Mouse (Mus musculus) left cerebral cortex, adult 18-20 months (tissue): ENCODE results near the gene Pde10a. TPM values are rescaled to one million over a fixed set of nuclear protein-coding genes. Genes with fewer than 3 reads are reported as not detected.
"Not testable (repeated sequence)": the region's sequence is repeated elsewhere in the genome, so short reads cannot be mapped to it uniquely, and the experiment has no call there.

Experiments used
- DNase-seq, 2 experiments: peaks; one replicate each; pipeline ENCODE4 v3.0.0; 2021 to 2022; ENCODE audit warnings: low spot score in 2 of 2, mixed read lengths in 1 of 2
- total RNA-seq, 2 experiments: library from RNA; stranded (reverse); gene quantifications; 2 replicates each; pipeline ENCODE4 v1.2.3; 2021

The Pde10a gene
- total RNA-seq, 2 experiments from 2014 or later = 82.9 to 134 TPM

DNA sequence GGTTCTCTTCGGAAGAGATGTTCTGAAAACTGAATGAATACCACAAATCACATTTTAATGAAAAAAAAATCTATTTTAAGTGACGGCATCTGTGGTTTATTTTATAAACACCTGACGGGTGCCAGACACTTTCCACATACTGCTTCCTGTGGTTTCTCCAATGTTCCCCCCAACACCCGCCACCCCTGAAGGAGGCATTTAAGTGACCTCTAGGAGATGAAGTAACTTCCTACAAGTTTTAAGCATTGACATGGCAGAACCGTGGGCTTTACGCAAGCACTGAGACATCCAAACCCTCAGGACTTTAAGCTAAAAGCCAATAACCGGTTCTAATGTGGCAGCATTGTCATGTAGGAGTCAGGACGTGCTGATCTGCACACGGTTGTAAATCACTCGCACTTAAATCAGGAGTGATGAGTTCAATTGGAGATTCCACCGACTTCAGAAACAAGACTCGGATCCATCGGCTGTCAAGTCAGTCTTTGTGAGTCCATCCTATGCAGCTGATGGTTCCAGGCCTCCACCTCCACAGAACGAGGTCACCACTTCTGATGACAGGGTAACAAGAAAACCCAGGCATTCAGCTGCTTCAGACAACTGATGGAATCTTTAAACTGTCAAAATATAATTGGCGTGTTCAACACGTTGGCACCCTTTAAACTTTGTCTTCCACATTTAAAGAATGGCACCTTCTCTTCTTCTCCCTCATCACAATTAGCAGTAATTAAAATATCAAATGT is 115.7 kb downstream of the Pde10a start:
- no peak for DNase-seq

GRCm38 (mm10) chr17:8641491-8641890 is 116.3 kb downstream of the Pde10a start:
- DNase-seq = no peak

DNA sequence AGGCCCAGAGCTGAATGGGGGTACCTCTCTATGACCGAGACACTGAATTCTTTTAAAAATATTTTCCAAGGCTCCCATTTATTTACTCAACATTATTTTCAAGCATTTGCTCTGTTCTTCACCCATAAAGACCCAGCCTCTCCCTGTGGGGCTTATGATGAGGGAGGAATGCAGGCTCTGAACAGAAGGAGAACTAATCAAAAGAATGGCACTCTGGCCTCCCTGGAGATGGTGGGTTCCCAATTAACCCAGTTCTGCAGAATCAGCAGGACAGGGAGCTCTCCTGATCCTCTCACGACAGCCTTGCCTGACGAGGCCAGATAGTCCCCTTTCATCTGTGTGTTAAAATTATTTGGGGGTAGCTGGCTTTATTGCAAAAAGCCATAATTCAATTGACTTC is 117.2 kb downstream of the Pde10a start:
- no peak for DNase-seq

DNA sequence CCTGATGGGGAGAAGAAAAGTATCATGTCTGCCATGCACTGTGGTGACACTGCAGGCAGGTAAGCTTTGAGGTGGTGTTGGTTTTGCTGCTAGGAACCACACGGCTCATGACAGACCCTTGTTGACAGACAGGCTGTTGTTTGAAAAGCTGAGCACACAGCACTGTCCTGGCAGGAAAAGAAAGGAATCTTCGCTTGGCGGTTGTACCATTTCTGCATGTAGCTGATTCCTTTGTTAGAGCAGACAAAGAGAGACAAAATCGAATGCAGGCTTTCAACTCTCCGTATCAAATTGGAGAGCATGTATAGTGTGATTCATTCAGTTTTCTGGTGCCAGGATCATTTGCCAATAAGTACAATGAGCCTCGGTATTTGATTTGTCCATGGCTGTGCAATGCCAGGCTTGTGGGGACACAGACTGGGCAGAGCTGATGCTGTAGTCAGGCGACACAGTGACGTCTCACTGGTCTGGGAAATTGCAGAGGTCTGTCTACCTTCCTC is 122.2 kb downstream of the Pde10a start:
- peak in 1 of 2 experiments; percentile 16 for DNase-seq

GRCm38 (mm10) chr17:8648310-8648709 is 123.1 kb downstream of the Pde10a start:
- peak; percentile 26 to 42 for DNase-seq

DNA sequence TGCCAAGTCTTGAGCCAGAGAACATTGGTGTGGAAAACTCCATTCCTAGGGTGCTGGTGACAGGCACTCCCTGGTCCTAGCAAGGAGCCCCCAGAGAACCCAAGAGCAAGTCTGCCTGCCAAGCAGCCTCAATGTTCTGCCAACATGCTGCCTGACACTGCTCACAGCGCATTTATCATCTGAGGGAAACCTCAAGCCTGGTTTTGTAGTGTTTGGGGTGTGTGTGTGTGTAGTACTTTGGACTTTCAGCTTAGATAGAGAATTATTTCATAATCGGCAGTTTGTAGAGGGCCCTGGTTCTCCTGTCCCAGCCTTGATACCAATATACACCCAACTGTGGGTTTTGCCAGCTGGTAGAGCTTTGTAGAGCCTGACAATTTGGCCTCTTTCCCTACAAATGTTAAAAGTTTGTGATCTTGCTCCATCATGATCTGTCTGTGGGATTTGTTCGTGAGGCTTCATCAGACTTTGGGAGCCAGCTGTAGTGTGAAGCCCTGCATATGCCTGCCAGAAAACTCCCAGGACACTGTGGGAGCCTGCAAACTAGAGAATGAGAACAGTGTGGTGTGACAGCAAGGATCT is 127.6 kb downstream of the Pde10a start:
- no peak for DNase-seq

DNA sequence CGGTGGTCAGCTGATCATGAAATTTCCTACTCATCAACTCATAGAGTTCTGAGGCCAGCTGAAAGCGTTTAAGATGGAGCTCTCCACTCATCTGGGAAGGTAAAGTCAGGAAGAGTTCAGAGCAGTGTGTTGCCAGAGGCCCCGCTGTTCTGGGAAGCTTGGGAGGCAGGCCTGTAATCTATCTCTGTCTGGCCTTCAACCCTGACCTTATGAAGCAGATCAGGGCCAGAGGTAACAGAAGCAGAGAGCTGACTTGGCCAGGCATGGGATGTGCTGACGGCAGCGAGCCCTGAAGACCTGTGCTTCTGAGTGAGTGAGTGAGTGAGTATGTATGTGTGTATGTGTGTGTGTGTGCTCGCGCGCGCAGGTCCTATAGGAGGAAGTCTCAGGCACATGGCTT is 132.5 kb downstream of the Pde10a start:
- DNase-seq = no peak

DNA sequence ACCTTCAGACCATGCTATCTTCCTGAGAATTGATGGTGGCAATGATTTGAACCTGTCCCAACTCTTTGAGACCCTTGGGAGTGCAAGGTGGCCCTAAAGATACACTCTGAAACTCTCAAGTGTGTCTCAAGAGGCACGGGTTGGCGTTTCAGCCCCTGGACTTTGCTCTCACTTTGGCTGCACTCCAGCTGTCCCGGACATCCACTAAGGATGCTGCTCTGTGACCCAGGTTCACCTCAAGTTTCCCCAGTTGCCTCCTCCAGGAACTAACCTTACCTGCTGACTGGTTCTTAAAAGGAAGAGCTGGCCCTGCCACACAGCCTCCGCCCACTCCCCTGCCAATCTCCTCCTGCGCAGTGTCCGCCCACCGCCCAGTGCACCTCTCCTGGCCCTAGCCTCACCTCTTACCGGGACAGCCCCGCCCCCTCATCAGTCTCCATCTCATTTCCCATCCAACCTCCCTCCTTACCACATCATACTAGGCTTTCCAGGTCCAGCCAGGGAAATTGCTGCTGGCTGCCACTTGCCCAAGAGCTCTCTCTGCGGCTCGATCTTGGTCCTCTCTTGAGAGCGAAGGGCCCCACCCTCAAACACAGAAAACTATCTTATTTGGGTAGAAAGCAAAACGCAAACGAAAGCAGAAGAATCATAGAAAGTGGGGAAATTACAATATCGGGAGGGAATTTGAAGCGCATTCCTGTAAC is 133.7 kb downstream of the Pde10a start:
- DNase-seq = no peak

GRCm38 (mm10) chr17:8666912-8667311 is 141.7 kb downstream of the Pde10a start:
- DNase-seq = no peak

DNA sequence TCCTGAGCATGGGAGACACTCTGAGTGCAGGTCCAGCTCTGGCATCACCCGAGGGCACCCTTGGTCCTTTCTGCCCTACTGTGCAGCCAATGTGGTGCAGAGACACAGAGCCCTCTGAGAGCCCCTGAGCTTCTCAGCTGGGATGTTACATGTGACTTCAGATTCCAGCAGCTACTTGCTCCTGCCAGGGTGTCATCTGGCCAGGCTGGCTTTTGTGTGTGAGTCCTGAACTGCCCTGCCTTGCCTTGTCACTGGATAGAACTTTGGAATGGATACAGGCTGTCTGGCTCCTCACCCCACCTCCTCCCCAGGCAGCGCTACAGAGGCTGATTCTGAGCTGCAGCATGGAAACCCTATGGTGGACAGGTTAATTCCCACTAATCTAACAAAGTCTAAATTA is 149.5 kb downstream of the Pde10a start:
- no peak for DNase-seq

DNA sequence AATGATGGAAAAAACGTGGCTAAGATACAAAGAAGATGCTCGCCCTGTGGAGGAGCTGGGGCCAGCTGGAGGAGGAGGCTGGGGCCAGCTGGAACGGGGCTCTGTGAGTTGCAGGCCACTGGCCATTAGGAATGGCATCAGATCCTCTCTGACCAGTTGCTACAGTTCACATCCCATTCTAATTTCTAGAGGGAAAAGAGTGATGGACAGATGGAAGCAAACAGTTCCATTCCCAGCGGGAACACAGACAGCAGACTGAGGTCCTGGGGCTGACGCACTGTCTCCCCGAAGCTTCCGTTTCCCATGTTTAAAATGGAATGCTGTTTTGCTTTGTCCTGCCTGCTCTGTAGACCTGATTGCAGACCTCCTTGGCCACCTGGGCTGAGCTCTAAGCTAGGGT is 161.2 kb downstream of the Pde10a start:
- DNase-seq = no peak

DNA sequence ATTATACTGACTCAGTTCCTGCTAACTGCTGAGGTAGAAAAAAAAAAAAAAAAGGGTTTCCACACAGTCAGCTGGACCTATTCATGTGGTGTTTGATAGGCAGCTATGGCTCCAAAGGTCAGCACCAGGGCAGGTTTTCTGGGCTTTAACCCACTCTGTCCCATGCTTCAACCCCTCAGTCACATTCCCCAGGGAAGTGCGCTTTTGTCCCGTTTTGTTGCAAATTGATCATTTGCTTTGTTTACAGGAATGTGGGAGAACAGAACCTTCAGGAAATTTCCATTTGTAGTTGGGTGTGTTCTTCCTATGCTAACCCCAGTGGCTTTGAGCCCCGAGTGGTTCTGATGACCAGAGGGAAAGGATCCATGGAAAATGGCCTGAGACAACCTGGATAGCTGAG is 162.9 kb downstream of the Pde10a start:
- no peak for DNase-seq

DNA sequence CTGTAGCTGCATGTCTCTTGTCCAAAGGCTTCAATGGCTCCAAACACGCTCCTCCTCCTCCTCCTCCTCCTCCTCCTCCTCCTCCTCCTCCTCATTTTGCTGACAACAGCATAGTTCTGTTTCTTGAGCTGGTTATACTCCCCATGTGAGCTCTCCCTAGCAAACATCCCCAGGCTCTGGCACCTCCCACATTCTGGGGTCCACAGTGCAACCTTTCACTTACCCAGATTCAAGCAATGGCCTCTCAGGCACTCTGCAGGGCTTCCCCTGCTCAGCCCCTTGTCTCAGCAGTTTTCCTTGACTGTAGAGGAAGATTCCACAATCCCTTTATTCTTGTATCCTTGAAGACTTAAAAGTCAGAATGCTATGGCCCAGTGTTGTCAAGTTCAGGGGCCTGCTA is 173.1 kb downstream of the Pde10a start:
- no peak for DNase-seq

DNA sequence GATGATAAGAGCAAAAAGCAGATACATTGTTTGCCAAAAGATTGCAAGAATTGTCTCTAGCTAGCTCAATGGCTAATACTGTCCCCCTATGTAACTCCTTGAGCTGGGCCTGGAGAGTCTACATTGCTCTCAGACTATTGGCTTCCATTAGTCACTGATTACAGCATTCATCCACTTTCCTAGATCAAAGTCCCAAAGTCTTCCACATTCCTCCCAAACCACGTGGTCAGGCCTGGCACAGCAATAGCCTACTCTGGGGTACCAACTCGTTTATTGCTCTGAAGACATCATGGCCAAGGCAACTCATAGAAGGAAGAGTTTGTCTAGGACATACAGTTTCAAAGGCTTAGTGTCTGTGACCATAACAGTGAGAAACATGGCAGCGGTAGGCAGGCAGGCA is 173.6 kb downstream of the Pde10a start:
- no peak for DNase-seq

GRCm38 (mm10) chr17:8701096-8701495 is 175.9 kb downstream of the Pde10a start:
- no peak for DNase-seq

DNA sequence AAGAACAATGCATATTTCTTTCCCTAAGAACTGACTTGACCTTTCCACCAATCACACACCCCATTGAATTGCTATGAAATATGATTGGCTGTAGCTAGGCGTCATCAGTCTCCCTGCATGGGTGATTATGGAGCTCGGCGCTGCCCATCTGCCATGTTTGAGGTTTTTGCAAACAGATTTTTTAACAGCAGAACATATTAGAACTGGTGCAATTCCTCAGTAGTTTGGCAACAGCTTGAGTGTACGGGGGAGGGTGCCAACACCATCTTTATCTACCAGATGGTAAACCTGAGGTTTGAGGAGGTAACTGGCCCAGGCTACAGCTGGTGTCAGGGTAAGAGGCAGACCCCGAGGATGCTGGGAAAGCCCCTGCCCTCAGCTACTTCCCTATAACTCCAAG is 177.3 kb downstream of the Pde10a start:
- DNase-seq = peak; percentile 23 to 59

- DNase-seq = no peak
These were observed 182.8 kb downstream of the Pde10a start for GRCm38 (mm10) chr17:8708006-8708405.

GRCm38 (mm10) chr17:8712734-8713133 is 187.6 kb downstream of the Pde10a start:
- not testable (repeated sequence) for DNase-seq

DNA sequence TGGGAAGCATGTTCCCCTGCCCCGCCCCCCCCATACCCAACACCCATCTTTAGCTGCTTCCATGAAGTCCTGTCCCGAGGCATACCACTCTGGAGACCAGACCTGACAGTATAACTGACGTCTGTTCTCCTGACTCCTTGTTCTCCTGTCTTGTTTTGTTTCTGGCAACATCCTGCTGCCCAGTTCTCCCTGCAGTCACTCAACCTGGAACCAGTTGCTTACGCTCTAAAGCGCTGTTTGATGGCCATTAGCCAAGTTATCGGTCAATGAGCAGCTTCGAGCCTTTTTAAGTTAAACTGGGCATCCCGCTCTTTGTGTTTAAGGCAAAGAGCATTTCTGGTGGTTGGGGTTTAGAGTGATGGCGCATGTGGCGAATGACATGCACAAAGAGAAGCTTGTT is 195.8 kb downstream of the Pde10a start:
- no peak for DNase-seq

- DNase-seq = no peak
These were observed 199.3 kb downstream of the Pde10a start for GRCm38 (mm10) chr17:8724464-8724974.

GRCm38 (mm10) chr17:8728646-8729045 is 203.5 kb downstream of the Pde10a start:
- no peak for DNase-seq

DNA sequence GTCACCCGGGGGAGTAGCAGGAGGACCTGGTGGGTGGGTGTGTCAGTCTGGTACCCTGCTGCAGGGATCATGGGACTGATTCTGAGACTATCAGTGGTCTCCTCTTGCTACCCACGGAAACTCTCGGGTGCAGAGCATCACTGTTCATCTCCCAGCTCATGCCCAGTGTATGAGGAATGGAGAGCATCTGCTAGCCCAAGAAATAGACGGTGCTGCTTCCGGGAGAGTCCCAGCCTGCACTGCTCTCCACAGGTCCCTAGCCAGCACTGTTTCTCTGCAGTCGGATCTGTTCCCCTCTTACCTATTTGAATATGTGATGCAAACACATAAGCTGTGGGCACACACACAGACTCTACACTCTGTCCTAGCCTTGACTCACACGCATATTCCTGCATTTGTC is 204.6 kb downstream of the Pde10a start:
- no peak for DNase-seq
